Mouse (Mus musculus): Measurements from ENCODE around the gene Sh3gl2.

The Sh3gl2 gene

DNA sequence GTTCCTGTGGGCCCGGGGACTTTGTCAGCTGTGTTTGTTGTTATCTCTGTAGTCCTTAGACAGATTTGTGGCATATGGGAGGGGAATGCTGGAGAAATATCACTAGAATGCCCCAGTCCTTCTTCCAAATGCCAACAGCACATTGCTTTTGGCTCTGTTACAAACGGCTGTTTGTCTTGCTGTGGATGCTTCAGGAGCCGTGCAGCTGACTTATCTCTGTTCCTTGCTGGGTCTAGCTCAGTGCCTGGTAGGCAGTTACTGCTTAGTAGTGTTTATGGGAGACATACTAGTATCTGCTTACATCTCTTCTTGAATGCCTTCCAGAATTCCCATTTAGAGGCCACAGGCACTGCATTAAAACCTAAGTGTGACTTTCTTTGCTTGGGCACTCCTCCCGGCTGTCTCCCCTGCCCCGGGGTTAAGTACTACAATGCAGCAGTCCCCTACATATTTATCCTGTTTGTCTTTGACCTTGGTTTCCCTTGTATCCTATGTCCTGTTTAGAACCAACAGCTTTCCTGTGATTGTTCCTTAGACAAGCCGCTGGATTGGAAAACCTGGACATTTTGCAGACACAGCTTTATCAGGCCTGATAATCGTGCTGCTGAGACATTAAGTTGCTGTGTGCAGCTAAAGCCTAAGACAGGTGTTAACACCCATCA, 101.1 kb downstream of the Sh3gl2 start:
- DNase-seq (ENCODE audit: low spot score in 2 of 2), result no peak

GRCm38 (mm10) chr4:85319092-85319491, 114.2 kb downstream of the Sh3gl2 start:
- DNase-seq (ENCODE audit: low spot score in 2 of 2), result no peak

DNA sequence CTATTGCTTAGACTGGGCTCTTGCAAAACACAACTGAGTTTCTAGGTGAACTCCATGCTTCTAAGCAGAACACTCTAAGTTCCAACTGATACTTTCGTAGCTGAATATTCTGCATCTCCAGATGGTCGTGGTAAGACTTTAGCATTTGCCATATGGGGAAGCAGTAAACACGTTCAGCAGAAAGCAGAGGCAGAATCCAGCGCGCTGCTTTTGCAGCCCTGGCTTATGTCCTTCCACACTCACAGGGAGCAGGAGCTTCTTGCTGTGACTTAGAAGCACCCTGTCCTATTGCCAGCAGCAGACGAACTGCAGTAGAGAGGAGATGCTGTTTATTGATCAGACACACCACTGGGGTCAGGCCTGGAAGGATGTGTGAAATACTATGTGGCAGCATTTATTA, 120.5 kb downstream of the Sh3gl2 start:
- DNase-seq (ENCODE audit: low spot score in 2 of 2), result no peak

- no peak for DNase-seq (ENCODE audit: low spot score in 2 of 2)
These were observed 121.1 kb downstream of the Sh3gl2 start for GRCm38 (mm10) chr4:85326052-85326451.

DNA sequence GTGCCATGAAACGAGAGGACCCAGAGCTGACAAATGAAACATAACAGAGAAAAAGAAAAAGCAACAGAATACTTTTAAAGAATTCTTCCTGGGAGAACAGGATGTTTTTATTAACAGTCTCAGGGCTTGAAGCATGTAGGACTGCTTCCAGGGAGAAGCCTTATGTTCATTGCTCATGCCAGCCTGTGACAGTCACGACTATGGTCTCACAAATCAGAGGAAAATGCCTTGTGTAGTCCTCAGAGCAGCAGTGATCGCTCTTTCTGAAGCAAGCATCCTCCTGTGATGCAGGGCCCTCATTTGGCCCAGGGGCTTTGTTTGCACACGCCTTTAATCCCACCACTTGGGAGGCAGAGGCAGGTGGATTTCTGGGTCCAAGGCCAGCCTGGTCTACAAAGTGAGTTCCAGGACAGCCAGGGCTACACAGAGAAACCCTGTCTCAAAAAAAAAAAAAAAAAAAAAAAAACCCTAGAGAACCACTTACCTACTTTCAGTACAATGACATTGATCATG, 129.8 kb downstream of the Sh3gl2 start:
- no peak for DNase-seq (ENCODE audit: low spot score in 2 of 2)

DNA sequence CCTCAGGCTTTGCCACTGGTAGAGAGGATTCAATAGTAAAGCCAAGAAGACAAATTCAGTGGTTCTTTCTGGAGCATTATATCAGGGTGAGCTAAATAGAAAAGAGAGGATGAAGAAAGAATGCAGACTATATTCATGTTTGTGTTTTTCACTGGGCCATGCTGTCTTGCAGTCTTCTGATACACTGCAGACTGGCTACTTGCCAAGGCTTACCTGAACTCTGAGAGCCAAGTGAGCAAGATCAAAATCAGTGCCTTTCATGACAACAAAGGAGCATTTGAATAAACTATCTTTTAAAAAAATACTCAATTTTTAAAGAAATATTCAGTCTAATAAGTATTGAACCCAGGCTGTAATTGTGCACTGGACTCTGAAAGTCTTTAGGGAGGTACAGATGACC, 131.4 kb downstream of the Sh3gl2 start:
- no peak for DNase-seq (ENCODE audit: low spot score in 2 of 2)

DNA sequence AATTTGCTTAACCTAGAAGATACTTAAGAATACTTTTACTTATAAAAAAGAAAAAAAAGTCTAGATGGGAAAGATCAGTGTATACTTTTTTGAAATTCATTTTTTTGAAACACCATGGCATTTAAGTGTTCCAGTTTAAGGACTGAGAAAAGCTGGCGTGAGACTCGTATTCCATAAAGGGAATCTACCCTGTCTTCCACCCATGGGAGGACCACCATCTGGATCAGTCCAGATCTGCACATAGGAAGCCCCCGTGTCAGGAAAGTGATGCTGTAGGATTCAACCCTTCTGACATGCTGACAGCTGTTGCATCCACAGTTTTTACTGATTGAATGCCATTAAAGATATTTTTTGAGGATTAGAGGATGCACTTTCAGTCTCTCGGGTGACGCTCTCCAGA, 134.2 kb downstream of the Sh3gl2 start:
- no peak for DNase-seq (ENCODE audit: low spot score in 2 of 2)

DNA sequence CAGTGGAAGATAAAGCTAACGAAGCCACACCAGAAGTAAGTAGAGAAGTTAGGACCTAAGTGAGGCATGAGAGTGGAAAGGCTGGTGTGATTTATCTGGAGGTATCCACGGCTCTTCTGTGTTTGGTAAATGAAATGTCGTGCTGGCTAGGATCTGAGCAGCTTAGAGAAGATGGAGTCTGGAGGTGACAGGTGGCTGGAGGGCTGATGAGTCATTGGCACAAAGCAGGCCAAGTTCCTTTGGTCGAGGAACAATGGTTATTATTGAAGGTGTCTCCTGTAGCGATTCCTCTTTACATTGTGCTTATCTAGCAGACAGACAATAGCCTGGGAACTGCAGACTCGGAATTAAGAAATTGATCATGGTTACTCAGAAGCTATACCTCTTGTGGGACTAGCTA, 135.8 kb downstream of the Sh3gl2 start:
- DNase-seq (ENCODE audit: low spot score in 2 of 2), result no peak

DNA sequence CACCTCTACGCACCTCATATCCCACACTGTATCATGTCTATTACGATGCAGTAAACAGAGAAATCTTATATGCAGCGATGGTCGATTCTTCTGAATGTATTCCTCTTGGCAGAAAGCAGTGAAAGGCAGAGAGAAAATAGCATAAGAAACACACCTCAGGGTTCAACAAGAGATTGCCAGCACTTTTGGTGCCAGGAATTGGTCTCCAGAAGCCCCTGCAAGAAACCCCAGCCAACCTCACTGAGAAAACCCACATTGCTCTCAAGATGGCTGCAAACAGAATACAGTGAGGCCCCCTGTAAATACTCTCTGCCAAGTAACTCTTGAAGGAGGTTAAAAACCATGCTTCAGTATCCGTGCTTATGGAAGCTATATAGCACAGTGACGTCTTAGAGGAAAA, 141.0 kb downstream of the Sh3gl2 start:
- no peak for DNase-seq (ENCODE audit: low spot score in 2 of 2)

DNA sequence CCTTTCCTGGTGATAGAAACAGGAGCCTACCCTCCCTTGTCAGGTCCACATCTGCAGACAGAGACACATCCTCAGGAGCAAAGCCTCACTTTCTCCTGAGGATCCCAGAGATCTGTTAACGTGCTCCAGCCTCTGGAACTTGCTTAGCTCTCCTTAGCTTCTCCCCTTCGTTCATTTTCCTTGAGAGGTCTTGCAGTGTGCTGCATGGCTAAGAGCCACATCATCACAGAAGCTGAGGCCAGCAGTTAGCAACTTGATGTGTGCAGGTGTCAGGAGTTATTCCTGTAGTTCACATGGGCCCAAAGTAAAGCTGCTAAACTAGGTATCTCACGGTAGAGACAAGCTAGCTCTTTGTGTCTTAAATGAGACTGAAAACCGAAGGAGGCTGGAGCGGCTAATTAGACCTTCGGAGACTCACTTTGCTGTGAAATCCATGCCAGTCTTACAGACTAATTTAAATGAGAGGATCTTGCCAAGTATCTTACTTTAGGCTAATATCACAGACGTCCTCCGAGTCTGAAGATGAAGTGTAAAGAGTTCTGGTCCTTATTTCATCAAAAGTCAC, 143.2 kb downstream of the Sh3gl2 start:
- DNase-seq (ENCODE audit: low spot score in 2 of 2), result no peak

GRCm38 (mm10) chr4:85362661-85363060, 157.7 kb downstream of the Sh3gl2 start:
- no peak for DNase-seq (ENCODE audit: low spot score in 2 of 2)

DNA sequence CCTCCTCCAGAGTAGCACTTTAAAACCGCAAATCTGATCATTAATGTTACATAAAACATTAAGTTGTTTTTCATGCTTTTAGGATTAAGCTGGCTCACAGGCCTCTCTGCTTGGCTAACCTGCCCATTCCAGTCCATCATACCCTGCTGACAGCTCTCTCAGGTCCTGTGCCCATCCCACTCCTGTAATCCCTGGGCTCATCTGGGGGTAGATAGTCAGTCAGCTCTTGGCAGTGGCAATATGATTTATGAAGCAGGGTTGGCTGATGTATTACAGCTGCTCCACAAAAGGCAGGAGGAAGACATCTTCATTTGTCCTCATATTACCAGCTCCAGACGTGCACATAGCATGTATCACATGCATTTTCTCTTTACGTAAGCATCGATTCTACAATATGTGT, 158.3 kb downstream of the Sh3gl2 start:
- DNase-seq (ENCODE audit: low spot score in 2 of 2), result no peak

GRCm38 (mm10) chr4:85371036-85371435, 166.1 kb downstream of the Sh3gl2 start:
- peak in 1 of 2 experiments; percentile 27 for DNase-seq (ENCODE audit: low spot score in 2 of 2)

DNA sequence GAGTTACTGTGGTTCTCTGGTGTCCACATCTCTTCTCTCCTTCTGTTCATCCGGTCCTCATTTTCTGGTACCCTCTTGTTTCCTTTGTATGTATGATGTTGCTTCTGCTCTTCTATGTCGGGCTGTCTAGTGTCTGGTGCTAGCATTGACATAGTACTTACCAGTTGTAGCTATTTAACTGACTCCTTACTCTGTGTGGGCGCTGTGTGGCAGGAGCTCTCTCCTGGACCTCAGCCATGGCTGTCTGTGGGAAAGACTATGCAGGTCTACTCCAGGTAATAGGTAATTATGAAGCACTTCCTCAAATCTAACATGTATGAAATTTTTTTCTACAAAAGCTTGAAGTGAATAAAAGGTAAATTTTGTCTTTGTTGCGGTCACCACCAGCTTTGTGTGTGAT, 169.9 kb downstream of the Sh3gl2 start:
- DNase-seq (ENCODE audit: low spot score in 2 of 2), result no peak

GRCm38 (mm10) chr4:85376187-85376586, 171.3 kb downstream of the Sh3gl2 start:
- DNase-seq (ENCODE audit: low spot score in 2 of 2), result no peak

DNA sequence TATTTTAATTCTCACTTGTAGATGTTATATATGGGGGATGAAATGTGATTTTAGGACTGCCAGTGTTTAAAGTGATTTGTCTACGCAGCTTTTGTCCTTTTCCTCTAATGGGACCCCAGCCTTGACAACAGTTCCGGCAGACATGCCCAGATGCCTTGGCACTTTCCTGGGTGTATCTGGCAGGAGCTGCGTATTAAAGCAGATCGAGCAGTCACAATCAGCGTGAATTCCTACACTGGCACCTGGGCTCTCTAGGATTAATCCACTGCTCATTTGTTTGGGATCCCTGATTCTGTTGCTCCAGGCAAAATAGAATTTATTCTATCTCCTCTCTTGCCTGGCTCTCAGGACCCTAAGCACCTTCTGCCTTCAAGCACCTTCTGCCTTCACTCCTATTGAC, 171.7 kb downstream of the Sh3gl2 start:
- no peak for DNase-seq (ENCODE audit: low spot score in 2 of 2)

DNA sequence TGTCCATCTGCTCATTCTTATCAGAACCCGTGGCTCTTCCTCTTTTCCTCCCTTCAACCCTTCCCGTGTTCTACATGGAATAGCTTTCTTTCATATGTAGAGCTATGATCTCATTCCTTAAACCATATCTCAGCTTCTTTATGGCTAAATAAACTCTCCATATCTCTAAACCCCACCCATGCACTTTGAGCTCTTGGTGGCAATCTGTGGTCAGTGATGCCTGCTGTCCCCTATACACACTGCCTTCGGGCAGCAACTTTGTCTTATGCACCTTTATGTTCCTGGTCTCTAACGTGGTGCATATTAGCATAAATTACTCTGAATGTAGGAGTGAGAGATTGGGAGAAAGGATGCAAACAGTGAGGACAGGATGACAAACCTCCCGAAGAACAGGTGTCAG, 180.3 kb downstream of the Sh3gl2 start:
- DNase-seq (ENCODE audit: low spot score in 2 of 2), result no peak

DNA sequence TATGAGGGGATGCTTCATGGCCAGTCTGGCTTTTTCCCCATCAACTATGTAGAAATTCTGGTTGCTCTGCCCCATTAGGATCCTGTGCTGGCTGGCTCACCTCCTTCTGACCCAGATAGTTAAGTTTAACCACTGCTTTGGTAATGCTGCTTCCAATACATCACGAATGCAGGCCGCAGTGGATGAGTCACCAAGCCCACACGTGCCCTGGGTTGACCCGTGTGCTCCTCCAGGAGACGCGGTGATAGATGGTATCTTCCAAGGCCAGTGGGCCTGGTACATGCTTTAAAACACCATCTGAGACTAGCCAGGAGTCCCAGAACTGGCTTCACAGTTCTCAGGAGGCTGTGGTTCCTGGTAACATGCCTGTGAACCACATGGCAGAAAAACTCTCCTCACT, 182.8 kb downstream of the Sh3gl2 start:
- DNase-seq (ENCODE audit: low spot score in 2 of 2), result peak in 1 of 2 experiments; percentile 37

DNA sequence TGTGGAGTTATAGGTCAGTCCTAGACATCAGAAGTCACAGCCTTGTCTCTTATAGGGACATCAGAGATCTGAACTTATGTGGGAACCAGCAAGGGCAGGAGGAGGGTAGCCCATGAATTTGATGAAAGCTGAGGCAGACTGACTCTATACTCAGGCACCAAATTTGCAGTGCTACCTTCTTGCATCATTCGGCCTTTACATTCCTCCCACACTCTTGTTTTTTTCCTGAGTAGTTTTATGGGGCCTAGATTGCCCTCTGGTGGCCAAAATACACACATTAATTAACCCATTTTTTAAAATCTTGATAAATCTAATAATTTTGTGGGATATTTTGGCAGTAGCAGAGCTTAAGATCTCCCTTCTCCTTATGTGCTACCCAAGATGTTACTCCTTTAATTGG, 186.9 kb downstream of the Sh3gl2 start:
- DNase-seq (ENCODE audit: low spot score in 2 of 2), result no peak

DNA sequence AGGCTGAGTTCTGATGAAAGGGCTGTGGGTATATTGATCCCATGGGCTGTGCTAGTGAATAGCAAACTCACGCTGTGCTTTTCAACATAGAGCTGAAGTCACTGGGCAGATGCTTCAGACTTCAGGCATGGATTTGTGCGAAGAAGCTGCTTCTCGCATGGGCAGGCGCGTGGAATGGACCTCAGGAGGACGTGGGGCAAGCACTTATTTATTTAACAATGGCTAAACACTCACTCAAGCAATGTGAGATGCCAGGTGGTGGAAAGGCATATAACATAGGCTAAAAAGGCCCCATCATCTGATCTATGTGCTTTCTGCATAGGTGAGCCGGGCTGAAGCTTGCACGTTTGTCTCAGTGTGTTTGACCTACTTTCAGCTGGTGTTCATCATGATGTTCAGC, 193.8 kb downstream of the Sh3gl2 start:
- DNase-seq (ENCODE audit: low spot score in 2 of 2), result no peak

- peak; percentile 52 to 56 for DNase-seq (ENCODE audit: low spot score in 2 of 2)
These were observed 197.9 kb downstream of the Sh3gl2 start for GRCm38 (mm10) chr4:85402823-85403222.

DNA sequence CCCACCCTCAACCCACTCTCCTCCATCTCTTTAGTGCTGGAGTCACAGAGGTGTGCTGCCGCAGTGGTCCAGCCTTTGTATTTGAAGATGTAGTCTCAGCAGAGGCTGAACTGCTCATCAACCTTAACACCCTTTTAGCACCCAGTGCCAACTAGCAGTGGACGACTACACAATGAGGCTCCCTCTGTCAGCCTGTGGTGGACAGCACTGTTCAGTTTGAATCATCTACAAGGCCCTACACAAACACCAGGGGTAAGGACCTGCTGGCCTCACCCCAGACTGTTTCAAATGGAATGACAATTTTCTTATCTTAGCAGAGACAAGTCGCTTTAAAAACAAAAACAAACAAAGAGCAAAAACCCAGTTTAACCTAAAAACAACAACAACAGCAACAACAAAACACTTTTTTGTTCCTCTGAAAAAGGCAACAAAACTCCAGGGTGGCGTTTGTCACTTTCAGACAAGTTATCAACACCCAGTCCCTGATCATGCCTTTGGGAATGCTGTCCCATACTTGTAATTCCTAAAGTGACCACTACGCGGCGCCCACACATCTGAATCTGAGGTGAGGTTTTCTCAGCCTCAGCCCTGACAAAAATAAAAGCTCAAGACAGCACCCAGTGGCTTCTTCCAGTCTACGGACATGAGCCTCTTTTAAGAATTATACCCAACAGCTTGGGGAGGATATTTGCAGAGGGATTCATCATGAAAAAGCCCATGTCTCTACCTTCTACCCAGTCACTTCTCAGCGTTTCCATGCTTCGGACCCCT, 199.7 kb downstream of the Sh3gl2 start:
- DNase-seq (ENCODE audit: low spot score in 2 of 2), result peak in 1 of 2 experiments; percentile 45

DNA sequence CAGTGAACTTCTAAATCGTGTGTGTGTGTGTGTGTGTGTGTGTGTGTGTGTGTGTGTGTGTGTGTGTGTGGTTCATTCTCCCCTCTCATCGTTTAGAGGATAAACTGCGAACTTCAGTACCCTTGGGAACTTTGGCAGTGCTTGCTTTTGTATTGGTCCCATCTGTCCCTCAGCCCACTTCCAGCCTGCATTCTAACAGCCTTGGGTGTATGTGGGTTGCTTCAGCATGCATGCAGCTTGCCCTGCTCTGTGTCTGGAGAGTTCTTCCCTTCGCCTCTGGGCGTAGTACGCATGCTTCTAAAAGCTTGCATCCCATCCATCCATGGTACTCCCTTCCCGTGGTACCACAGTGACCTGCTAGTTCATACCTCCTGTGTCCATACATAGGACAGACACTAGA, 200.3 kb downstream of the Sh3gl2 start:
- DNase-seq (ENCODE audit: low spot score in 2 of 2), result no peak

Measured in urinary bladder, adult 18-20 months (tissue).